Mouse (Mus musculus): Measurements from ENCODE around the gene Gapdhs. TPM values are rescaled to one million over a fixed set of nuclear protein-coding genes. Genes with fewer than 3 reads are reported as not detected.

Gene Gapdhs
- polyA plus RNA-seq, 2 experiments, result not detected

GRCm38 (mm10) chr7:30698589-30698988, 44.9 kb downstream of the Gapdhs start, which contains the start of gene 2200002J24Rik:
Gene 2200002J24Rik (plus strand): TSS chr7:30698926.
- 31% methylated on average over 9 of the region's 9 CpGs for WGBS
- DNase-seq (ENCODE audit: low spot score) (no peak), ATAC-seq (ENCODE audit: low FRiP score, low read depth) (no peak)

GRCm38 (mm10) chr7:30698101-30698500, 45.4 kb downstream of the Gapdhs start:
- Histone ChIP-seq H3K27me3 (ENCODE audit: control insufficient read depth, insufficient read depth, low read length) (no peaks in the 10 kb centered on the region), H3K4me1 (ENCODE audit: control insufficient read depth, insufficient read depth, low read length) (no peaks in the 10 kb centered on the region), H3K9me3 (ENCODE audit: control insufficient read depth, low read length) (no peaks in the 10 kb centered on the region), H3K36me3 (ENCODE audit: control insufficient read depth, insufficient read depth, low read length) (no peaks in the 10 kb centered on the region), H3K4me2 (replicated peaks; ENCODE audit: low read depth, low read length, severe bottlenecking) (no peak overlapping the region), H3K27ac (replicated peaks; ENCODE audit: low read depth, low read length) (no peak overlapping the region), H3K4me3 (replicated peaks; ENCODE audit: low read length) (no peak overlapping the region), H3K9ac (ENCODE audit: low read depth, low read length, severe bottlenecking) (no peak overlapping the region)
- DNase-seq (ENCODE audit: low spot score) (no peak), ATAC-seq (ENCODE audit: low FRiP score, low read depth) (no peak)
- WGBS, result 62% methylated on average over 5 of the region's 5 CpGs
- TF ChIP-seq POLR2A (IDR thresholded peaks at IDR 0.05; ENCODE audit: borderline replicate concordance, extremely low read depth, insufficient read depth, insufficient read length), result no peak

More at GRCm38 (mm10) chr7:30698589-30698988, 44.9 kb downstream of the Gapdhs start, which contains the start of gene 2200002J24Rik:
- H3K9ac ChIP-seq (ENCODE audit: low read depth, low read length, severe bottlenecking), result no peak within 1 kb of the TSS
- no peaks in the 10 kb centered on the region for H3K9me3 ChIP-seq (ENCODE audit: control insufficient read depth, low read length)
- TF ChIP-seq POLR2A (IDR thresholded peaks at IDR 0.05; ENCODE audit: borderline replicate concordance, extremely low read depth, insufficient read depth, insufficient read length), result no peak
- no peak within 1 kb of the TSS for H3K4me2 ChIP-seq (replicated peaks; ENCODE audit: low read depth, low read length, severe bottlenecking)
- no peaks in the 10 kb centered on the region for H3K4me1 ChIP-seq (ENCODE audit: control insufficient read depth, insufficient read depth, low read length)
- H3K36me3 ChIP-seq (ENCODE audit: control insufficient read depth, insufficient read depth, low read length), result no peaks in the 10 kb centered on the region
- no peak within 1 kb of the TSS for H3K27ac ChIP-seq (replicated peaks; ENCODE audit: low read depth, low read length)
- no peaks in the 10 kb centered on the region for H3K27me3 ChIP-seq (ENCODE audit: control insufficient read depth, insufficient read depth, low read length)
- H3K4me3 ChIP-seq (replicated peaks; ENCODE audit: low read length), result no peak within 1 kb of the TSS

GRCm38 (mm10) chr7:30688325-30688724, 55.2 kb downstream of the Gapdhs start:
- no peak overlapping the region for H3K4me3 ChIP-seq (replicated peaks; ENCODE audit: low read length)
- 65% methylated on average over 6 of the region's 6 CpGs for WGBS
- ATAC-seq (ENCODE audit: low FRiP score, low read depth) (no peak), DNase-seq (ENCODE audit: low spot score) (no peak)
- no peaks in the 10 kb centered on the region for H3K9me3 ChIP-seq (ENCODE audit: control insufficient read depth, low read length)
- peaks cover 6% of the 10 kb centered on the region for H3K27me3 ChIP-seq (ENCODE audit: control insufficient read depth, insufficient read depth, low read length)
- no peaks in the 10 kb centered on the region for H3K36me3 ChIP-seq (ENCODE audit: control insufficient read depth, insufficient read depth, low read length)
- H3K4me1 ChIP-seq (ENCODE audit: control insufficient read depth, insufficient read depth, low read length), result no peaks in the 10 kb centered on the region
- no peak overlapping the region for H3K9ac ChIP-seq (ENCODE audit: low read depth, low read length, severe bottlenecking)
- TF ChIP-seq POLR2A (IDR thresholded peaks at IDR 0.05; ENCODE audit: borderline replicate concordance, extremely low read depth, insufficient read depth, insufficient read length), result no peak
- H3K27ac ChIP-seq (replicated peaks; ENCODE audit: low read depth, low read length), result no peak overlapping the region
- no peak overlapping the region for H3K4me2 ChIP-seq (replicated peaks; ENCODE audit: low read depth, low read length, severe bottlenecking)

GRCm38 (mm10) chr7:30683425-30683824, 60.1 kb downstream of the Gapdhs start:
- WGBS, result 82% methylated on average over 2 of the region's 2 CpGs
- Histone ChIP-seq H3K27me3 (ENCODE audit: control insufficient read depth, insufficient read depth, low read length) (peaks cover 6% of the 10 kb centered on the region), H3K4me3 (replicated peaks; ENCODE audit: low read length) (no peak overlapping the region), H3K36me3 (ENCODE audit: control insufficient read depth, insufficient read depth, low read length) (no peaks in the 10 kb centered on the region), H3K27ac (replicated peaks; ENCODE audit: low read depth, low read length) (no peak overlapping the region), H3K4me1 (ENCODE audit: control insufficient read depth, insufficient read depth, low read length) (no peaks in the 10 kb centered on the region), H3K9me3 (ENCODE audit: control insufficient read depth, low read length) (peaks cover 2% of the 10 kb centered on the region; the same call in 1 of the 2 replicates), H3K4me2 (replicated peaks; ENCODE audit: low read depth, low read length, severe bottlenecking) (no peak overlapping the region), H3K9ac (ENCODE audit: low read depth, low read length, severe bottlenecking) (no peak overlapping the region)
- no peak for TF ChIP-seq POLR2A (IDR thresholded peaks at IDR 0.05; ENCODE audit: borderline replicate concordance, extremely low read depth, insufficient read depth, insufficient read length)
- no peak for ATAC-seq (ENCODE audit: low FRiP score, low read depth)
- no peak for DNase-seq (ENCODE audit: low spot score)

GRCm38 (mm10) chr7:30681897-30682296, 61.6 kb downstream of the Gapdhs start:
- Histone ChIP-seq H3K9ac (ENCODE audit: low read depth, low read length, severe bottlenecking) (no peak overlapping the region), H3K4me3 (replicated peaks; ENCODE audit: low read length) (no peak overlapping the region), H3K4me1 (ENCODE audit: control insufficient read depth, insufficient read depth, low read length) (no peaks in the 10 kb centered on the region), H3K27me3 (ENCODE audit: control insufficient read depth, insufficient read depth, low read length) (no peaks in the 10 kb centered on the region), H3K36me3 (ENCODE audit: control insufficient read depth, insufficient read depth, low read length) (no peaks in the 10 kb centered on the region), H3K9me3 (ENCODE audit: control insufficient read depth, low read length) (peaks cover 4% of the 10 kb centered on the region; the same call in 1 of the 2 replicates), H3K27ac (replicated peaks; ENCODE audit: low read depth, low read length) (no peak overlapping the region), H3K4me2 (replicated peaks; ENCODE audit: low read depth, low read length, severe bottlenecking) (no peak overlapping the region)
- WGBS, result 55% methylated on average over 5 of the region's 5 CpGs
- ATAC-seq (ENCODE audit: low FRiP score, low read depth), result no peak
- no peak for TF ChIP-seq POLR2A (IDR thresholded peaks at IDR 0.05; ENCODE audit: borderline replicate concordance, extremely low read depth, insufficient read depth, insufficient read length)
- DNase-seq (ENCODE audit: low spot score), result no peak

Other genes starting within 250 kb of the Gapdhs start
Only the 30 nearest of the 32 such genes appear.
- 66.1 and 91.7 TPM in 2 replicates for gene Arhgap33, start 208.6 kb downstream of the Gapdhs start, polyA plus RNA-seq (2012; rRNA removed)
- 9.7 and 14.2 TPM in 2 replicates for gene Arhgap33, start 208.6 kb downstream of the Gapdhs start, polyA plus RNA-seq (2014; fragmentation: Nextera tagmentation; extraction: Ambion mirVana)
- gene Hspb6, start 191.5 kb downstream of the Gapdhs start, polyA plus RNA-seq (2012; rRNA removed), result 15.4 and 18.6 TPM in 2 replicates
- gene Hspb6, start 191.5 kb downstream of the Gapdhs start, polyA plus RNA-seq (2014; fragmentation: Nextera tagmentation; extraction: Ambion mirVana), result 15.7 and 16.8 TPM in 2 replicates
- 31.8 and 47.3 TPM in 2 replicates for gene Proser3, start 191.4 kb downstream of the Gapdhs start, polyA plus RNA-seq (2012; rRNA removed)
- gene Proser3, start 191.4 kb downstream of the Gapdhs start, polyA plus RNA-seq (2014; fragmentation: Nextera tagmentation; extraction: Ambion mirVana), result 9.4 and 10.8 TPM in 2 replicates
- 35.8 and 38.7 TPM in 2 replicates for gene Lin37, start 183.8 kb downstream of the Gapdhs start, polyA plus RNA-seq (2012; rRNA removed)
- 38.5 and 45.8 TPM in 2 replicates for gene Lin37, start 183.8 kb downstream of the Gapdhs start, polyA plus RNA-seq (2014; fragmentation: Nextera tagmentation; extraction: Ambion mirVana)
- gene U2af1l4, start 180.4 kb downstream of the Gapdhs start, polyA plus RNA-seq (2012; rRNA removed), result 71.8 and 75.8 TPM in 2 replicates
- gene U2af1l4, start 180.4 kb downstream of the Gapdhs start, polyA plus RNA-seq (2014; fragmentation: Nextera tagmentation; extraction: Ambion mirVana), result 95.6 and 99.2 TPM in 2 replicates
- gene Gm49396, start 180.3 kb downstream of the Gapdhs start, polyA plus RNA-seq (2012; rRNA removed), result 7.3 and 8.9 TPM in 2 replicates
- gene Gm49396, start 180.3 kb downstream of the Gapdhs start, polyA plus RNA-seq (2014; fragmentation: Nextera tagmentation; extraction: Ambion mirVana), result 5.0 and 7.4 TPM in 2 replicates
- 141 and 161 TPM in 2 replicates for gene Psenen, start 180.1 kb downstream of the Gapdhs start, polyA plus RNA-seq (2012; rRNA removed)
- 136 and 137 TPM in 2 replicates for gene Psenen, start 180.1 kb downstream of the Gapdhs start, polyA plus RNA-seq (2014; fragmentation: Nextera tagmentation; extraction: Ambion mirVana)
- gene Igflr1, start 178.3 kb downstream of the Gapdhs start, polyA plus RNA-seq (2012; rRNA removed), result 5.2 and 6.0 TPM in 2 replicates
- 1.7 and 4.9 TPM in 2 replicates for gene Igflr1, start 178.3 kb downstream of the Gapdhs start, polyA plus RNA-seq (2014; fragmentation: Nextera tagmentation; extraction: Ambion mirVana)
- gene Kmt2b, start 155.0 kb downstream of the Gapdhs start, polyA plus RNA-seq (2012; rRNA removed), result 62.0 and 73.8 TPM in 2 replicates
- gene Kmt2b, start 155.0 kb downstream of the Gapdhs start, polyA plus RNA-seq (2014; fragmentation: Nextera tagmentation; extraction: Ambion mirVana), result 13.1 and 15.4 TPM in 2 replicates
- gene Zbtb32, start 144.8 kb downstream of the Gapdhs start, polyA plus RNA-seq (2012; rRNA removed), result 0.51 and 0.55 TPM in 2 replicates
- gene Zbtb32, start 144.8 kb downstream of the Gapdhs start, polyA plus RNA-seq (2014; fragmentation: Nextera tagmentation; extraction: Ambion mirVana), result 0.62 and 0.67 TPM in 2 replicates
- 4.7 and 5.7 TPM in 2 replicates for gene Upk1a, start 130.8 kb downstream of the Gapdhs start, polyA plus RNA-seq (2012; rRNA removed)
- gene Upk1a, start 130.8 kb downstream of the Gapdhs start, polyA plus RNA-seq (2014; fragmentation: Nextera tagmentation; extraction: Ambion mirVana), result 1.2 and 1.7 TPM in 2 replicates
- gene Cox6b1, start 117.5 kb downstream of the Gapdhs start, polyA plus RNA-seq (2012; rRNA removed), result 607 and 677 TPM in 2 replicates
- 799 and 875 TPM in 2 replicates for gene Cox6b1, start 117.5 kb downstream of the Gapdhs start, polyA plus RNA-seq (2014; fragmentation: Nextera tagmentation; extraction: Ambion mirVana)
- 0.17 TPM in 1 of 2 replicates, not detected in the other for gene Etv2, start 107.8 kb downstream of the Gapdhs start, polyA plus RNA-seq (2012; rRNA removed)
- 0.19 TPM in 1 of 2 replicates, not detected in the other for gene Etv2, start 107.8 kb downstream of the Gapdhs start, polyA plus RNA-seq (2014; fragmentation: Nextera tagmentation; extraction: Ambion mirVana)
- 68.1 and 87.7 TPM in 2 replicates for gene Rbm42, start 93.4 kb downstream of the Gapdhs start, polyA plus RNA-seq (2012; rRNA removed)
- gene Rbm42, start 93.4 kb downstream of the Gapdhs start, polyA plus RNA-seq (2014; fragmentation: Nextera tagmentation; extraction: Ambion mirVana), result 107 and 113 TPM in 2 replicates
- 38.8 and 45.0 TPM in 2 replicates for gene Haus5, start 78.7 kb downstream of the Gapdhs start, polyA plus RNA-seq (2012; rRNA removed)
- gene Haus5, start 78.7 kb downstream of the Gapdhs start, polyA plus RNA-seq (2014; fragmentation: Nextera tagmentation; extraction: Ambion mirVana), result 35.0 and 35.6 TPM in 2 replicates
- gene Pmis2, start 72.1 kb downstream of the Gapdhs start, polyA plus RNA-seq (2012; rRNA removed), result not detected in 2 replicates
- not detected in 2 replicates for gene Pmis2, start 72.1 kb downstream of the Gapdhs start, polyA plus RNA-seq (2014; fragmentation: Nextera tagmentation; extraction: Ambion mirVana)
- 0.44 TPM in 1 of 2 replicates, not detected in the other for gene 2200002J24Rik, start 44.8 kb downstream of the Gapdhs start, polyA plus RNA-seq (2012; rRNA removed)
- 0.51 TPM in 1 of 2 replicates, not detected in the other for gene 2200002J24Rik, start 44.8 kb downstream of the Gapdhs start, polyA plus RNA-seq (2014; fragmentation: Nextera tagmentation; extraction: Ambion mirVana)
- gene Atp4a, start 31.5 kb downstream of the Gapdhs start, polyA plus RNA-seq (2012; rRNA removed), result 0.89 and 1.0 TPM in 2 replicates
- gene Atp4a, start 31.5 kb downstream of the Gapdhs start, polyA plus RNA-seq (2014; fragmentation: Nextera tagmentation; extraction: Ambion mirVana), result 0.30 and 0.48 TPM in 2 replicates
- gene Tmem147, start 14.1 kb downstream of the Gapdhs start, polyA plus RNA-seq (2012; rRNA removed), result 178 and 233 TPM in 2 replicates
- gene Tmem147, start 14.1 kb downstream of the Gapdhs start, polyA plus RNA-seq (2014; fragmentation: Nextera tagmentation; extraction: Ambion mirVana), result 221 and 231 TPM in 2 replicates
- gene Sbsn, start 7.8 kb upstream of the Gapdhs start, polyA plus RNA-seq (2012; rRNA removed), result 15.1 and 28.4 TPM in 2 replicates
- gene Sbsn, start 7.8 kb upstream of the Gapdhs start, polyA plus RNA-seq (2014; fragmentation: Nextera tagmentation; extraction: Ambion mirVana), result 21.3 and 38.7 TPM in 2 replicates
- gene Dmkn, start 20.1 kb upstream of the Gapdhs start, polyA plus RNA-seq (2012; rRNA removed), result 124 and 151 TPM in 2 replicates
- 168 and 289 TPM in 2 replicates for gene Dmkn, start 20.1 kb upstream of the Gapdhs start, polyA plus RNA-seq (2014; fragmentation: Nextera tagmentation; extraction: Ambion mirVana)
- 290 and 318 TPM in 2 replicates for gene Krtdap, start 44.2 kb upstream of the Gapdhs start, polyA plus RNA-seq (2012; rRNA removed)
- gene Krtdap, start 44.2 kb upstream of the Gapdhs start, polyA plus RNA-seq (2014; fragmentation: Nextera tagmentation; extraction: Ambion mirVana), result 833 and 1,442 TPM in 2 replicates
- gene Ffar2, start 80.1 kb upstream of the Gapdhs start, polyA plus RNA-seq (2012; rRNA removed), result 0.12 and 0.18 TPM in 2 replicates
- 0.44 TPM in 1 of 2 replicates, not detected in the other for gene Ffar2, start 80.1 kb upstream of the Gapdhs start, polyA plus RNA-seq (2014; fragmentation: Nextera tagmentation; extraction: Ambion mirVana)
- not detected in 2 replicates for gene Ffar3, start 112.5 kb upstream of the Gapdhs start, polyA plus RNA-seq (2012; rRNA removed)
- not detected in 2 replicates for gene Ffar3, start 112.5 kb upstream of the Gapdhs start, polyA plus RNA-seq (2014; fragmentation: Nextera tagmentation; extraction: Ambion mirVana)
- 0.01 and 0.03 TPM in 2 replicates for gene Ffar1, start 117.9 kb upstream of the Gapdhs start, polyA plus RNA-seq (2012; rRNA removed)
- gene Ffar1, start 117.9 kb upstream of the Gapdhs start, polyA plus RNA-seq (2014; fragmentation: Nextera tagmentation; extraction: Ambion mirVana), result not detected in 2 replicates
- 0.09 and 0.11 TPM in 2 replicates for gene Cd22, start 136.7 kb upstream of the Gapdhs start, polyA plus RNA-seq (2012; rRNA removed)
- gene Cd22, start 136.7 kb upstream of the Gapdhs start, polyA plus RNA-seq (2014; fragmentation: Nextera tagmentation; extraction: Ambion mirVana), result 0.10 TPM in 1 of 2 replicates, not detected in the other
- 1.2 and 2.4 TPM in 2 replicates for gene Mag, start 171.2 kb upstream of the Gapdhs start, polyA plus RNA-seq (2012; rRNA removed)
- 0.35 and 1.2 TPM in 2 replicates for gene Mag, start 171.2 kb upstream of the Gapdhs start, polyA plus RNA-seq (2014; fragmentation: Nextera tagmentation; extraction: Ambion mirVana)
- gene Hamp2, start 181.0 kb upstream of the Gapdhs start, polyA plus RNA-seq (2012; rRNA removed), result 0.55 TPM in 1 of 2 replicates, not detected in the other
- not detected in 2 replicates for gene Hamp2, start 181.0 kb upstream of the Gapdhs start, polyA plus RNA-seq (2014; fragmentation: Nextera tagmentation; extraction: Ambion mirVana)
- gene Hamp, start 200.4 kb upstream of the Gapdhs start, polyA plus RNA-seq (2012; rRNA removed), result 0.23 TPM in 1 of 2 replicates, not detected in the other
- gene Hamp, start 200.4 kb upstream of the Gapdhs start, polyA plus RNA-seq (2014; fragmentation: Nextera tagmentation; extraction: Ambion mirVana), result not detected in 2 replicates
- gene Usf2, start 213.1 kb upstream of the Gapdhs start, polyA plus RNA-seq (2012; rRNA removed), result 150 and 169 TPM in 2 replicates
- 24.0 and 24.5 TPM in 2 replicates for gene Usf2, start 213.1 kb upstream of the Gapdhs start, polyA plus RNA-seq (2014; fragmentation: Nextera tagmentation; extraction: Ambion mirVana)

All from limb, embryonic 14.5 days (tissue).